Mouse (Mus musculus): ENCODE results near the gene Sprr2a1. TPM values are rescaled to one million over a fixed set of nuclear protein-coding genes. Genes with fewer than 3 reads are reported as not detected.
"Not testable (repeated sequence)": the region's sequence is repeated elsewhere in the genome, so short reads cannot be mapped to it uniquely, and the experiment has no call there.

Gene Sprr2a1
- polyA plus RNA-seq (2015; fragmentation: Nextera tagmentation; extraction: Ambion mirVana): 0.80 TPM in 1 of 2 replicates, not detected in the other

DNA sequence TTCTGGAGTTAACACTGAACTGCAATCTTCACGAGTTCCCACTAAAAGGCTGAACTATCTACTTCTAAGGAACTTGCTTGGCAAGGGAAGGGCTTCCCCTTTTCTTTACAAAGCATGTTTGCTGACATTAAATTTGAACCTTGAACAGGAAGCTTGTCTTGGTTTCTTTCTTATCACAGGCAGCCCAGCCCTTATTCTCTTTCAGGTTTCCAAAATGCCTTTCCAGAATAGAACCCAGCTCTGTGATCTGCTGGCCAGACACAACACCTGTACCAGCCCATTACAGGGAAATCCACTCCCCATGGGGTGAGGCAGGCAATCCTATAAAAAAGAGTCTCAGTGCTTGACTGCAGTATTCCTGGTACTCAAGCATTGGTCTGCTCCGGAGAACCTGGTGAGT, at the start of gene Sprr2a1, which contains the start of gene Sprr2a2:
Gene Sprr2a1, plus strand, starts transcription at position 231 of the 400 bp plus-strand sequence.
Gene Sprr2a2, plus strand, starts transcription at position 352 of the 400 bp plus-strand sequence.
- WGBS: no CpG with 5 or more reads among the region's 2 CpGs
- not testable (repeated sequence) for H3K4me1 ChIP-seq; H3K27ac ChIP-seq (replicated peaks); H3K9me3 ChIP-seq (replicated peaks); H3K4me3 ChIP-seq (replicated peaks); H3K4me2 ChIP-seq; H3K27me3 ChIP-seq (replicated peaks); H3K9ac ChIP-seq (replicated peaks); H3K36me3 ChIP-seq
- 0 out of 2 replicates have a peak, but pooled peaks have one; percentile 9 for ATAC-seq (ENCODE audit: low FRiP score)

DNA sequence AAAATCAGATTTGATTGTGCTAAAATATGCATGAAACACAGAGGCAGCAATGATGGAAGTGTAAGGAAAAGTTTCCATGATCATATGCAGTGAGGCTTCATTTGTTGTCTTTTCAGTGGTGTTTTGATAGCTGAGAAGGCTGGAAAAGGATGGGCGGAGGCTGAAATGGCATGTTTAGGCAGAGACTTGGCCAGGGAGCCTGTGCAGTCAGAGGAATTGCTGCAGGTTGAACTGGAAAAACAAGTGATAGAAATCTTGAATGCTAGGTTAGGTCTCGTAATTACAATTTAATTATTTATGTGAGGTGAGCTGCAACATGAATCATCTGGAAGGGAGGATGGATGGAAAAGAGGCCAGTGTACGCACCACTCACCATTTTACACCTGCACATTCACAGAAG, 45.8 kb upstream of the Sprr2a1 start:
- Histone ChIP-seq H3K4me3 (replicated peaks) (no peak overlapping the region), H3K9me3 (replicated peaks) (no peaks in the 10 kb centered on the region), H3K27me3 (replicated peaks) (no peaks in the 10 kb centered on the region), H3K27ac (replicated peaks) (no peak overlapping the region), H3K4me1 (no peaks in the 10 kb centered on the region), H3K9ac (replicated peaks) (no peak overlapping the region), H3K4me2 (no peak overlapping the region), H3K36me3 (no peaks in the 10 kb centered on the region)
- WGBS: 87% methylated on average over 3 of the region's 3 CpGs
- ATAC-seq (ENCODE audit: low FRiP score): no peak

DNA sequence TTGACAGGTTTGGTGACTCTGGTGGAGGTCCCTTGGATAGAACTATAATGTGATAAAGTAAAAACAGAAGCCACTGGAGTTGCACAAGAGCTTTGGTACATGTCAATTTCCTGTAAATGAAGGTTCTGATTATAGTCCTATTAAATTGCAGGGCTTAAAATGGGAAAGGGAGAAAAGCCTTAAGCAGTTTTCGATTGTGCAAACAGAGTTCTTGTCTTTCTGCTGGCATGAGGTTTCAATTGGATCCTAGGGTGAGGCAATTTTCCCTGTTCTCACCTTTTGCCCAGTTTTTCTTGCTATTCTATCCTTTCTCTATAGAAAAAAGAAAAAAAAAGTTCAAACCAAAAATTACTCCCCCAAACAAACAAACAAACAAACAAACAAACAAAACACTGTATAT, 38.7 kb upstream of the Sprr2a1 start:
- no peak for ATAC-seq (ENCODE audit: low FRiP score)
- Histone ChIP-seq H3K36me3 (no peaks in the 10 kb centered on the region), H3K27me3 (replicated peaks) (no peaks in the 10 kb centered on the region), H3K4me1 (no peaks in the 10 kb centered on the region), H3K9ac (replicated peaks) (no peak overlapping the region), H3K4me2 (no peak overlapping the region), H3K27ac (replicated peaks) (no peak overlapping the region), H3K4me3 (replicated peaks) (no peak overlapping the region), H3K9me3 (replicated peaks) (no peaks in the 10 kb centered on the region)
- WGBS: 81% methylated on average over 1 of the region's 1 CpGs

DNA sequence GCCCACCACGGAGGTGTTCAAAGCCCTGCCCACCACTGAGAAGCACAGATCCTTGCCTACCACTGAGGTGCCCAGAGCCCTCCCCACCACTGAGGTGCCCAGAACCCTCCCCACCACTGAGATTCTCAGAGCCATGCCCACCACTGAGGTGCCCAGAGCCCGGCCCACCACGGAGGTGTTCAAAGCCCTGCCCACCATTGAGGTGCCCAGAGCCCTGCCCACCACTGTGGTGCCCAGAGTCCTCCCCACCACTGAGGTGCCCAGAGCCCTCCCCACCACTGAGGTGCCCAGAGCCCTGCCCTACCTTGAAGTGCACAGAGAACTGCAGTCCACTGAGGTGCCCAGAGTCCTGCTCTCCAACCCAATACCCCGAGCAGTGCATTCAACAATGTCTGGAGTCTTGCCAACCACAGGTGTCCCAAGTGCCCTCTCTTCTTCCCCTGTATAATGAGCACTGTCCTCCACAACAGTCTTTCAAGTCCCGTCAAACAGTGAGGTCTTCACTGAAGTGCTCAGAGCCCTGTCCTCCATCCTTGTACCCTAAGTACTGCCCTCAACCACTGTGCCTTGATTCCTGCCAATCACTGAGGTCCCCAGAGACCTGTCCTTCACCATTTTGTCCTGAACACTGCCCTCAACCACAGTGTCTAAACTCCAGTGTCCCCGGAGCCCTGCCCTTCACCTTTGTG, 19.9 kb upstream of the Sprr2a1 start:
- H3K27me3 ChIP-seq (replicated peaks): no peaks in the 10 kb centered on the region
- H3K4me2 ChIP-seq: no peak overlapping the region
- no peak overlapping the region for H3K9ac ChIP-seq (replicated peaks)
- H3K4me3 ChIP-seq (replicated peaks): no peak overlapping the region
- ATAC-seq (ENCODE audit: low FRiP score): no peak; the same call in 1 of the 2 replicates
- H3K9me3 ChIP-seq (replicated peaks): no peaks in the 10 kb centered on the region
- no peaks in the 10 kb centered on the region for H3K36me3 ChIP-seq
- no peak overlapping the region for H3K27ac ChIP-seq (replicated peaks)
- no peaks in the 10 kb centered on the region for H3K4me1 ChIP-seq
- WGBS: 97% methylated on average over 6 of the region's 6 CpGs

DNA sequence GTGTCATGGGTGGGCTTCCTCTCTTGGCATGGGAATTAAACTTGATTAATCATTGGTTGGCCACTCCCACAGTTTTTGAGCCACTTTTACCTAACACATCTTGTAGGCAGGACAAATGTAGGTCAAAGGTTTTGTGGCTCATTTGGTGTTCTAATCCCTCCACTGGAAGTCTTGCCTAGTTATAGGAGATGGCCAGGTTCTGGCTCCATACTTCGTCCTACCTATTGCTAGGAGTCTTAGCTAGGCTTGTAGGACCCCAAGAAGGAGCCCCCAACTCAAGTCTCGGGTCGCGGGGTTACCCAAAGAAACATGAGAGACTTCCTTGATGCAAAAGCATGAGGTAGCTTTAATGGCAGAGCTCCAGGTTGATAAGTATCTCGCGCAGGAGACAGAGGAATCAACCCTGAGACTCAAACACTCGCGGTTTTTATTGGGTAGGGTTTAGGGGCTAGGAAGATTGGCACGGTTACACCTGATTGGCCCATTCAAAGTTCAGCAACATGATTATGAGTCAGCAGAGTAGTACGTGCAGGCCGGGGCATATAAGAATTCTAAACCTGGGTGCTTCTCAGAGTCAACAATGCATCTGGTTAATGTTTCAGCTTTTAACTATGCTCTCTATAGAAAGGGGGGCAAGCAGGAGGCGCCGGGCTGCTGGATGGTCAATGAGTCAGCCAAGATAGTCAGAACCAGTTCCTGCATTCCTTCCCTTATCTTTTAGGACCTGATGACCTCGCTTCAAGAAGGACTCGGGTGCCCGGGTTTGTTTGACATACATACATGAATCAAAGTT, 4.3 kb upstream of the Sprr2a1 start:
- not testable (repeated sequence) for H3K4me1 ChIP-seq; H3K36me3 ChIP-seq; H3K4me3 ChIP-seq (replicated peaks); H3K4me2 ChIP-seq; H3K27me3 ChIP-seq (replicated peaks); H3K9ac ChIP-seq (replicated peaks); ATAC-seq (ENCODE audit: low FRiP score); H3K9me3 ChIP-seq (replicated peaks); H3K27ac ChIP-seq (replicated peaks)
- whole genome bisulfite sequencing: no CpG with 5 or more reads among the region's 16 CpGs

- not testable (repeated sequence) for ATAC-seq (ENCODE audit: low FRiP score); H3K4me1 ChIP-seq; H3K4me3 ChIP-seq (replicated peaks); H3K9ac ChIP-seq (replicated peaks); H3K4me2 ChIP-seq; H3K27ac ChIP-seq (replicated peaks); H3K27me3 ChIP-seq (replicated peaks); H3K36me3 ChIP-seq; H3K9me3 ChIP-seq (replicated peaks)
- no CpG with 5 or more reads among the region's 1 CpGs for WGBS
These were observed 3.5 kb upstream of the Sprr2a1 start for GRCm38 (mm10) chr3:92212059-92212458.

GRCm38 (mm10) chr3:92213651-92214050, 1.9 kb upstream of the Sprr2a1 start:
- H3K27me3 ChIP-seq (replicated peaks); H3K4me2 ChIP-seq; H3K9me3 ChIP-seq (replicated peaks); H3K9ac ChIP-seq (replicated peaks); H3K4me3 ChIP-seq (replicated peaks); H3K4me1 ChIP-seq; ATAC-seq (ENCODE audit: low FRiP score); H3K27ac ChIP-seq (replicated peaks); H3K36me3 ChIP-seq: not testable (repeated sequence)

DNA sequence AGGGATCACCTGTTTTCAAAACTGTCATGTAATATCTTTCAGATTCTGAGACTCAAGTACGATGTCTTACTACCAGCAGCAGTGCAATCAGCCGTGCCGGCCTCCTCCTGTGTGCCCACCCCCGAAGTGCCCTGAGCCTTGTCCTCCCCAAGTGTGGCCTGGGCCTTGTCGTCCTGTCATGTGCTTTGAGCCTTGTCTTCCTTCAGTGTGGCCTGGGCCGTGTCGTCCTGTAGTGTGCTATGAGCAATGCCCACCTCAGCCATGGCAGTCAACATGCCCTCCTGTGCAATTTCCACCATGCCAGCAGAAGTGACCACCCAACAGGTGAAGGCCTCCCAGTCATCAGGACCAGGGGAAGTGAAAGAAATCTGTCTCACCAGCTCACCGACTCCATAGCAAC, 3.4 kb downstream of the Sprr2a1 start:
- not testable (repeated sequence) for H3K36me3 ChIP-seq; H3K4me2 ChIP-seq; H3K9me3 ChIP-seq (replicated peaks); H3K27me3 ChIP-seq (replicated peaks); H3K4me1 ChIP-seq; H3K9ac ChIP-seq (replicated peaks); H3K27ac ChIP-seq (replicated peaks); H3K4me3 ChIP-seq (replicated peaks)
- peak; percentile 36; the same call in 1 of the 2 replicates for ATAC-seq (ENCODE audit: low FRiP score)
- WGBS: no CpG with 5 or more reads among the region's 8 CpGs

- not testable (repeated sequence) for H3K9me3 ChIP-seq (replicated peaks); H3K9ac ChIP-seq (replicated peaks); H3K27me3 ChIP-seq (replicated peaks); H3K36me3 ChIP-seq; H3K4me3 ChIP-seq (replicated peaks); H3K27ac ChIP-seq (replicated peaks); ATAC-seq (ENCODE audit: low FRiP score); H3K4me1 ChIP-seq; H3K4me2 ChIP-seq
These were observed 8.1 kb downstream of the Sprr2a1 start for GRCm38 (mm10) chr3:92223708-92224107.

GRCm38 (mm10) chr3:92227410-92227809, 11.8 kb downstream of the Sprr2a1 start:
- ATAC-seq (ENCODE audit: low FRiP score); H3K9ac ChIP-seq (replicated peaks): not testable (repeated sequence)
- 78% methylated on average over 3 of the region's 3 CpGs for WGBS

DNA sequence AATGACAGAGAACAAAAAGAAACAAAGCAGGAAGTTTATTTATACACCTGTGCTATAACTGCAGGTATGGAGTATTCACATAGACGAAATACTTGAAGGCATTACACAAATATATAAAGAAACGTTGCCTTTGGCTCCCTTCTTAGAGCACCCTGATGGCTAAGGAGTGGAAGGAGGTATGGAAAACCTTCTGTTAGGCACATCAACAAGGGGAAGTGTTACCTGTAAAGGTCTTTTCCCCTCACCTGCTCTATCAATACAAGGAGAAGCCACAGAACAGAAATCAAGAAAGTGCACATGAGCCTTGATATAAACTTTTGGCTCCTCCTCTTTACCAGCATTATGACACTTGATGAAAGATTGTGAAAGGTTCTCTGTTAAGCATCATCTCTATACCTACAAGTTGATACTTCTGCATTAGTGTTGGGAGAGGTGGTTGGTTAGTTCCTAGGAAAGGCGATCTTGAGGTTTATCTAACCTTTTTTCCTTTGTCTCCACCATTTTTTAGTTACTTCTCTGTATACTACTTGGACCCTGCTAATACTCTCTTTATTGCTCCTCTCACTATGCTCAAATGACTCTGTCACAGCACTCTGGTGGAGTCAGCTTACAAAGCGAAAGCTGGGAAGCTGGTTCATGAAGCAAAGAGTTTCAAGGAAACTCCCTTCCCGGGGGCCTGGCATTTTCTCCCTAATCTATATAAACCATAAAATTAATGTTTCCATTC, 21.0 kb downstream of the Sprr2a1 start:
- H3K27me3 ChIP-seq (replicated peaks); H3K4me1 ChIP-seq; H3K4me2 ChIP-seq; ATAC-seq (ENCODE audit: low FRiP score); H3K9ac ChIP-seq (replicated peaks); H3K27ac ChIP-seq (replicated peaks); H3K4me3 ChIP-seq (replicated peaks); H3K36me3 ChIP-seq; H3K9me3 ChIP-seq (replicated peaks): not testable (repeated sequence)
- WGBS: no CpG with 5 or more reads among the region's 5 CpGs

More at GRCm38 (mm10) chr3:92227410-92227809, 11.8 kb downstream of the Sprr2a1 start:
- not testable (repeated sequence) for H3K27me3 ChIP-seq (replicated peaks); H3K4me3 ChIP-seq (replicated peaks); H3K27ac ChIP-seq (replicated peaks); H3K36me3 ChIP-seq; H3K4me1 ChIP-seq; H3K9me3 ChIP-seq (replicated peaks); H3K4me2 ChIP-seq

DNA sequence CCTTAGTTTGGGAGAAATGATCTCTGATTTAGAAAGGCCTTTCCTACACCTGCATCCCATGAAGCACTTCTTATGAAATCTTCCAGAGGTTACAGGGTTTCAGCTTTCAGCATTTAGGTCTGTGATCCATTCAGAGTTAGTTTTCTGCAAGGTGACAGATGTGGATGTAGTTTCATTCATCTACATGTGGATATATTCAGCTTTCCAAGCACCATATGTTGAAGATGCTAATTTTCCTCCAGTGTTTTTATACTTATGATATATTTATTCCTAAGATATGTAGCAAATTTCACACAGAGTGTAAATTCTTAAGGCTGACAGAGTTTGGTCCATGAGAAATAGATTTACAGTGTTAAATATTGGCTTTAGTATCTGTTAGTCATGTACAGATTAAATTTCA, 23.1 kb downstream of the Sprr2a1 start:
- not testable (repeated sequence) for H3K4me2 ChIP-seq; ATAC-seq (ENCODE audit: low FRiP score); H3K9ac ChIP-seq (replicated peaks); H3K4me3 ChIP-seq (replicated peaks); H3K27ac ChIP-seq (replicated peaks); H3K36me3 ChIP-seq; H3K27me3 ChIP-seq (replicated peaks); H3K4me1 ChIP-seq; H3K9me3 ChIP-seq (replicated peaks)

Data from neural tube, embryonic 15.5 days (tissue).